Mouse (Mus musculus) cerebellum, adult 9-11 months (tissue): ENCODE results near the gene Igf2bp3.

Experiments
- DNase-seq: peaks from one replicate; pipeline ENCODE4 v3.0.0; 2022

The Igf2bp3 gene

DNA sequence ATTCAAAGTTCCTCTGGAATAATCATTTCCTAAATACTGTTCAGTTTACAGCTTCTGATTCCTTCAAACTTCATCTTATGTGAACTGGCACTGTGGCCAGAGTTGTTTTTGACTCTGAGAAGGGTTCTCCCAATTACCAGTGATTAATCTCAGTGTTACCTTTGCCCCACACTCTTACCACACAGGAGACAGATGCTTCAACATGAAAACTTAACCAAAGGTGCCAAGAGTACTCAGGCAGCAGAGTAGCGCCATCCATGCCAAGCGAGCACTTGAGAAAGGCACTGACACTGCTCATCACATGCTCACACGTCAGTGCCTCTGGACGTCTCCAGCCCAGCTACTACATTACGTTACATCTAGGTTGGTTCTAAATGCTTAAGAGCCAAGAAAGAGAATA, 43.5 kb downstream of the Igf2bp3 start:
- DNase-seq, result no peak

DNA sequence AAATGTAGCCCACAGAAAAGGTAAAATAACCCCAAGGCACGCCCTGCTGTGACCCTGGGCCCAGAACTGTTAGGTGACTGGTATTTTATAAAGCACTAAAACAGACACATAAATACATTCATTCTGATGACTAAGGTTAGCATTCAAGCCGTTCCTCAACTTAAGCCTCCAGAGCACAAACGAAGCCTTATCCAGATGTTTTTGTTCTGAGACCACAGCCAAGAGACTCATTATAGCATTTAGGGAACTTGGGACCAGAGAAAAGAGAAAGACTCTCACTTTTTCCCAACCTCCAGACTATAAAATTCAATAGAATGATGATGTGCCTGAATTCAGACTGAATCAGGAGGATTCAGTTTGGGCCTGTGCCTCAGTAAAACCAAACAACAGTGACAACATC, 46.1 kb downstream of the Igf2bp3 start:
- DNase-seq, result no peak

- no peak for DNase-seq
These were observed 47.4 kb downstream of the Igf2bp3 start for GRCm38 (mm10) chr6:49167406-49167805.

- no peak for DNase-seq
These were observed 48.4 kb downstream of the Igf2bp3 start for GRCm38 (mm10) chr6:49166318-49166717.

- no peak for DNase-seq
These were observed 48.9 kb downstream of the Igf2bp3 start for GRCm38 (mm10) chr6:49165855-49166254.

- no peak for DNase-seq
These were observed 49.7 kb downstream of the Igf2bp3 start for GRCm38 (mm10) chr6:49165101-49165500.

GRCm38 (mm10) chr6:49164701-49165100, 50.1 kb downstream of the Igf2bp3 start:
- DNase-seq, result no peak

DNA sequence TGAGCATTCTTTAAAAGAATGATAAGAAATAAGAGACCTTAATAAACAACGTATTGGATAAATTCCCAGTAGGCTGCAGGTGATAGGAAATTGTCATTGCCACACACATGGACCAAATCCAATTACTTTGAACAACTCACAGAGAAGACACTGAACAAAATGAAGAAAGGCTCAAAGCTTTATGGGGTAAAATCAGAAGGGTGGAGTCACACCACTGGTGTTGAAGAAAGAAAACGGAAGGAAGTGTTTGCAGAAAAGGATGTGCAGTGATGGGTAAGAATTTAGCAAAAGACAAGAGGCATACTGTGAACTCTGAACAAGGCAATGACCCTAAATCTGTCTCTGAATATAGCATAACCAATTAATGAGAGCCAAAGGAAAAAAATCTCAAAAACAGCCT, 54.8 kb downstream of the Igf2bp3 start:
- DNase-seq, result no peak

- DNase-seq, result no peak
These were observed 58.0 kb downstream of the Igf2bp3 start for GRCm38 (mm10) chr6:49156826-49157175.

GRCm38 (mm10) chr6:49156170-49156825, 58.5 kb downstream of the Igf2bp3 start:
- DNase-seq, result no peak

DNA sequence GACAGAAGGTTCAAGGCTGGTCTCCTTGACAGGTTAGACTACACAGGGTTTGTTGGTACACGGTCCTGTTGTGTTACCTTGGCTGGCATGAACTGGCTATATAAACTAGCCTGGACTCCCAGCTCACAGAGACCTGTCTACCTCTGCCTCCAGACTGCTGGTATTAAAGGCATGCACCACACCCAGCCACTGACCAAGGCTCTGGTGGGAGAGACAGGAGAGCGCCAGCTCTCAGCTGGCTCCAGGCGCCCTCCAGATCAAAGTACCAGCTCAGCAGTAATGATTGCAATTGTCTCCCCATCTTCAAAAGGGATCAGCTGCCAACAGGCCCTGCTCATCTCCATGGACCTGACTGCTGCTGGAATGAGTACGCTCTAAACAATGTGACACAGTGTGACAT, 63.3 kb downstream of the Igf2bp3 start:
- DNase-seq, result no peak

- no peak for DNase-seq
These were observed 64.2 kb downstream of the Igf2bp3 start for GRCm38 (mm10) chr6:49150349-49151229.

DNA sequence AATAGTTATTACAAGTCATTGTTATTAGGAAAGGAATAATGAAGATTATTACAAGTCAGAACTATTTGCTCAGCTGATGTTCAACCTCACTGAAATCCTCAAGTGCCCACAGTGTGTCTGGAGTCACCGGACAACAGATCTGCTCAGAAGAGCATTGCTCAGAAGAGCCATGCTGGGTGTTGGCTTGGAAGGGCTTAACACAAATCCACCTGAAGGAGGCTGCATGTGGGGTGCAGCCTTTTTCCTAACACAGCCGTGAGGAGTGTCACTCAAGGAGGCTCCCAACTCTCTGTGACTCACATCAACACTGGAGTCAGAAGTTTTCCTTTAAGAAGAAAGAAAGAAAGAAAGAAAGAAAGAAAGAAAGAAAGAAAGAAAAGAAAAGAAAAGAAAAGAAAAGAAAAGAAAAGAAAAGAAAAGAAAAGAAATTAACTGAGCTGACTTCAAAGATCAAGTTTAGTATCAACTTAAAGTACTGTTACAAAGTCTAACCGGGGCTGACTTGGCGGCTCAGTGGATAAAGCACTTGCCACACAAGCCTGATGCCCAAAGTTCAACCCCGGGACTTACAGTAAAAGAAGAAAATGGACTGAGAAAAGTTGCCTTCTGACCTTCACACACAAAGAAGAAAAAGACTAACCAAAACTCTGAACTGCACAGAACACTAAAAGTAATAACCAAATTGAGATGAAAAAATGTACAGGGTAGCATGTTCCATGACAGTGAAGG, 65.4 kb downstream of the Igf2bp3 start:
- DNase-seq, result no peak

DNA sequence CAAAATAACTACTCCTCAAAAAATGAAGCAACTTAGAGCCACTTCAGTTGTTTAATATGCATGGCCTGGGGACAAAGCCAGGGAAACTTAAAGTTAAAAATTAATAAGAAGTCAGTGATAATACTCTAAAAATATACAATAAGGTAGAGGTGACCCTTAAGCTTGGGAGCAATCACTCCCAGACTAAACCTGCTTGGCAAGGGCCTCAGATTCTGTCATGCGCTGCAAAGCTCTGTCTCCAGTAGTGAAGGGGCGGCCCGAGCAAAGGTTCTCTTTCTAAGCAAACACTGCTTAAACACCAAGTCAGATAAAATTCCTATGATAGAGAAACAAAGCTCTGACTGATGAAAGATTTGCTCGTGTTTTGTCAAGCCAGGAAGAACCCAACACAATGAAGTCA, 66.0 kb downstream of the Igf2bp3 start:
- no peak for DNase-seq

DNA sequence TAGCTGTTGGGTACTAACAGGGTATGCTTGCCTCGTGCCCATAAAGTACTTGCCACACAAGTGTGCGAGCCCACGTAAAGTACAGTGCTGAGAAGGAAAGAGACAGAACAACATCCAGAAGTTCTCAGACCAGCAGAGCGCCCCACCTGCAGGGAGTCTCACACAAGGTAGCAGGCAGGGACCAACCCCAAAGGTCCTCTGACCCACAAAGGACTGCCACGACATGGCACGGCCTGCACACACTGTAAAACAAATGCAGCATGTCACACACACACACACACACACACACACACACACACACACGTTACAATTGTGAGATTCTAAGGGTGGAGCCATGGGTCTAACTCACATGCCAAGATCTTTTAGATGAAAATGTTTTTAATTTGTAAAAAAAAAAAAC, 66.4 kb downstream of the Igf2bp3 start:
- DNase-seq, result no peak

DNA sequence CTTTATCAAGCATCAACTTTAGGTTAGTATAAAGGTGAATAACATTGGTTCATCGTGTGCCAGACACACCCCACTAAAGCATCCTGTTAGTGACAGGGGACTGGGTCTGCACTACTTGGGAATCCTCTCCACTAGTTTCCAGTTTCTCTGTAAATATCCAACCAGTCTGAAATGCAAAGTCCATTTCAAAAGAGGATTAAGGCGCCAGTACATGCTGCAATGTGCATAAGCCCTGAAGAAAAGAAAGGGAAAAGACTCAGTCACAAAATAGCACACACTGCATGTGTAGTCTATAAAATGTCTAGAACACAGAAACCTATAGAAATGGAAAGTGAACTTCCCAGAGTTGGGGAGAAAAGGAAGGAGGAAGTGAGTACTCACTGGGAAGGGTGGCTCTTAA, 68.3 kb downstream of the Igf2bp3 start:
- no peak for DNase-seq

DNA sequence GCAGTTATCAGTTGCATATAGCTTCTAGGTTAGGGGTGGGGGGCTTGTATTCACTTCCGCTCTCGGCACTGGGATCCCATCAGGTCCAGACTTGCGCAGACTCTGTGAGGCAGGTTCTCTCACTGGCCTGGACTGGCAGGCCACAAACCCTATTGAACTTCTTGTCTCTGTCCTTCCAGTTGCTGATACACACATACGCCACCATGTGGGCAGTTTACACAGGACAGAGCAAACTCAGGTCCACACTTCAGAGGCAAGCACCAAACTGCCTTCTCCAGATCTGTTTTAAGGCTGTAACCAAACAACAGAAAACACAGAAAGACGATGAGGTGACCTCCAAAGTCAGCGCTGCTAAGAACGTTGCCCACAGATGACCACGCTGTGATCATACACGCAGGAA, 72.3 kb downstream of the Igf2bp3 start:
- peak; percentile 4 for DNase-seq

DNA sequence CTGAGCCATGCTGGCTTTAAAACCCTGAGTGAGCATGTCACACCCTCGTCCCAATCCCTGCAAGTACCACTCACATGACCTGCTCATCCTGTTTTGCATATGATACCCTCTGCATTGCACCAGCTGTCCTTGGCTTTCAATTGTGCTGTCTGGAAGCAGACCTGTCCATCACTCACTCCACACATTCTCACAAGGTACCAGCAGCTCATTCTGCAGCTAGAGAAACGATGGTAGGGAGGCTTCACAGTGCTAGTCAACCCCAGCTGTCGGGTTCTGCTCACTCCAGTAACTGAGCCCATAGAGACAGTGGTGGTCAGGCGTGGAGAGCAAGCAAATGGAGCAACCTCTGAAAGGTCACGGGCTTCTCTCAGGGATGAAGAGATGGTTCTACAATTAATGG, 73.6 kb downstream of the Igf2bp3 start:
- DNase-seq, result no peak

- peak; percentile 18 for DNase-seq
These were observed 76.4 kb downstream of the Igf2bp3 start for GRCm38 (mm10) chr6:49138159-49139051.

GRCm38 (mm10) chr6:49136739-49137138, 78.0 kb downstream of the Igf2bp3 start:
- no peak for DNase-seq

GRCm38 (mm10) chr6:49132352-49133090, 82.2 kb downstream of the Igf2bp3 start:
- no peak for DNase-seq

GRCm38 (mm10) chr6:49131855-49132254, 82.9 kb downstream of the Igf2bp3 start:
- no peak for DNase-seq
